Mouse (Mus musculus) myocyte (in vitro differentiated cells): ENCODE measurements around the gene Gm26920. TPM values are rescaled to one million over a fixed set of nuclear protein-coding genes. Genes with fewer than 3 reads are reported as not detected.

Source experiments
- H3K27me3 ChIP-seq: one replicate; pipeline ENCODE4 v1.6.1; 2011; ENCODE audit not compliant: control insufficient read depth, insufficient read depth, insufficient read length
- H3K36me3 ChIP-seq: one replicate; pipeline ENCODE4 v1.6.1; 2011; ENCODE audit not compliant: control insufficient read depth, insufficient read depth
- H3K4me2 ChIP-seq: one replicate; pipeline ENCODE4 v1.6.1; 2011; ENCODE audit warnings: low read depth, control low read depth
- H3K4me3 ChIP-seq: one replicate; pipeline ENCODE4 v1.5.1; 2011; ENCODE audit warnings: mild to moderate bottlenecking, control low read depth, moderate library complexity
- H3K79me2 ChIP-seq: one replicate; pipeline ENCODE4 v1.6.1; 2011; ENCODE audit not compliant: control insufficient read depth, insufficient read depth
- H3ac ChIP-seq: one replicate; pipeline ENCODE4 v1.6.1; 2011; ENCODE audit not compliant: control insufficient read depth, insufficient read length
- CEBPB ChIP-seq: IDR thresholded peaks from 2 replicates; pipeline ENCODE4 v1.6.1; 2011; ENCODE audit warnings: mild to moderate bottlenecking, moderate library complexity; ENCODE audit not compliant: poor library complexity, insufficient read depth, severe bottlenecking
- E2F4 ChIP-seq: IDR thresholded peaks from one replicate; pipeline ENCODE4 v1.6.1; 2011; ENCODE audit warnings: mild to moderate bottlenecking, control low read depth, moderate library complexity; ENCODE audit not compliant: insufficient read depth
- MAX ChIP-seq: IDR thresholded peaks from one replicate; pipeline ENCODE4 v1.6.1; 2011; ENCODE audit warnings: low read depth, mild to moderate bottlenecking, control low read depth
- MYOD1 ChIP-seq, 3 experiments: IDR thresholded peaks; one replicate each; pipeline ENCODE4 v1.6.1; 2011; ENCODE audit warnings: control low read depth in 2 of 3, low read depth in 2 of 3, mild to moderate bottlenecking in 2 of 3, moderate library complexity in 1 of 3; ENCODE audit not compliant: insufficient read length in 2 of 3, control insufficient read depth in 1 of 3
- MYOG ChIP-seq, 3 experiments: IDR thresholded peaks; one replicate each; pipeline ENCODE4 v1.6.1; 2011; ENCODE audit warnings: control low read depth in 2 of 3, low read depth in 2 of 3, mild to moderate bottlenecking in 2 of 3; ENCODE audit not compliant: insufficient read length in 2 of 3, control insufficient read depth in 1 of 3, insufficient read depth in 1 of 3
- POLR2A ChIP-seq: IDR thresholded peaks from one replicate; pipeline ENCODE4 v1.6.1; 2011; ENCODE audit warnings: low read depth, mild to moderate bottlenecking, control low read depth, moderate library complexity; ENCODE audit not compliant: insufficient read length
- POLR2AphosphoS2 ChIP-seq: IDR thresholded peaks from one replicate; pipeline ENCODE4 v1.6.1; 2011; ENCODE audit warnings: low read depth, control low read depth; ENCODE audit not compliant: insufficient read length
- REST ChIP-seq: IDR thresholded peaks from one replicate; pipeline ENCODE4 v1.6.1; 2011; ENCODE audit warnings: mild to moderate bottlenecking, control low read depth, moderate library complexity; ENCODE audit not compliant: insufficient read depth, insufficient read length
- SRF ChIP-seq: IDR thresholded peaks from one replicate; pipeline ENCODE4 v1.6.1; 2011; ENCODE audit warnings: low read depth; ENCODE audit not compliant: control insufficient read depth, insufficient read length
- TCF12 ChIP-seq: IDR thresholded peaks from one replicate; pipeline ENCODE4 v1.6.1; 2011; ENCODE audit warnings: mild to moderate bottlenecking, control low read depth; ENCODE audit not compliant: poor library complexity, insufficient read depth, severe bottlenecking
- TCF3 ChIP-seq: IDR thresholded peaks from one replicate; pipeline ENCODE4 v1.6.1; 2011; ENCODE audit warnings: low read depth, control low read depth; ENCODE audit not compliant: insufficient read length
- USF1 ChIP-seq: IDR thresholded peaks from one replicate; pipeline ENCODE4 v1.6.1; 2011; ENCODE audit warnings: low read depth, mild to moderate bottlenecking, control low read depth, moderate library complexity
- polyA plus RNA-seq: library from polyadenylated mRNA; unstranded; fragments of >200 nt; fragmentation: generic; extraction: Trizol; gene quantifications from one replicate; pipeline ENCODE4 v1.2.1, GENCODE M21; 2012; ENCODE audit warnings: missing spikeins

Gm26920 gene
- polyA plus RNA-seq, 1 experiment: 0.32 TPM

DNA sequence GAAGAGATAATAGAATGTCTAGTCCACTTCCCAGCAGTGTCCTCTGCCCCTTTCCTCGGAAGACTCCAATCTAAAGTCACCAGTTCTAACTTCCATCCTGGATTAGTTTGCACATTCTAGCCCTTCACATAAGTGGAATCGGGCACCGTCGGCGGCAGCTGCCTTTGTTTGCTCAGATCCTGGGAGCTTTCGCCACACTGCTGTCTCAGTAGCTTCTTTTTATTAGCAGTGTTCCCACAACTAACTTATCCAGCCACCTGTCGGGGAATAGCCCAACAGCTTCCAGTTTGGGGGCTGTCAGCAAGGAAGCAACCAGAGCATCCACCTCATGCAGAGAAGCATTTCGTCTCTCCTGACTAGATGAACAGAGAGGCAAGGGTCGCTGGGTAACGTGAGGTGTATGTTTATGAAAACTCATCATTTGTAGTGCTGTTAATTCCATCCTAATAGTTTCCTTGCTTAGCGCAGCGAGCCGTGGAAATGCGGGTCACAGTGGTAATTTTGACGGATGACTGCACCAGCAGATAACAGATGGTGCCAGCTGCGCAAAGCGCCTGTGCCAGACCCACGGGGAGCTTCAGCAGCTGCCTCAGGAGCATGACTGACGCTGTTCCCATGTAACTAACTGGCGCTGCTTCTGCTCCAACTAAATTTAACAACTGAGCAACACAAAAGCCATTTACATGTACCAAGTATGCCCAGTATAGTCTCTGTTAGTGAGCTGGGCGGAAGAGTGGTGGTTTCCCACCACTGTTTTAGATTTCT, 80.7 kb downstream of the Gm26920 start:
- Histone ChIP-seq H3K27me3 (no peaks in the 10 kb centered on the region), H3K4me2 (peak overlapping the region; percentile 88), H3ac (no peak overlapping the region), H3K36me3 (peaks cover 26% of the 10 kb centered on the region), H3K79me2 (peaks cover 44% of the 10 kb centered on the region), H3K4me3 (peak overlapping the region; percentile 2)
- TF ChIP-seq MYOG (IDR thresholded peaks at IDR 0.05; ENCODE audit: control insufficient read depth in 1 of 3, insufficient read depth in 1 of 3, insufficient read length in 2 of 3, low read depth in 2 of 3) (peak; percentile 98 to 99 (median 98)), REST (no peak), MAX (peak; percentile 13), POLR2A (no peak), USF1 (no peak), TCF3 (peak; percentile 98), SRF (no peak), E2F4 (no peak), MYOD1 (IDR thresholded peaks at IDR 0.05; ENCODE audit: control insufficient read depth in 1 of 3, insufficient read length in 2 of 3, low read depth in 2 of 3) (peak; percentile 99 to 100 (median 99)), TCF12 (peak; percentile 100), CEBPB (peak; percentile 33; the same call in 1 of the 2 replicates), POLR2AphosphoS2 (peak; percentile 31)

DNA sequence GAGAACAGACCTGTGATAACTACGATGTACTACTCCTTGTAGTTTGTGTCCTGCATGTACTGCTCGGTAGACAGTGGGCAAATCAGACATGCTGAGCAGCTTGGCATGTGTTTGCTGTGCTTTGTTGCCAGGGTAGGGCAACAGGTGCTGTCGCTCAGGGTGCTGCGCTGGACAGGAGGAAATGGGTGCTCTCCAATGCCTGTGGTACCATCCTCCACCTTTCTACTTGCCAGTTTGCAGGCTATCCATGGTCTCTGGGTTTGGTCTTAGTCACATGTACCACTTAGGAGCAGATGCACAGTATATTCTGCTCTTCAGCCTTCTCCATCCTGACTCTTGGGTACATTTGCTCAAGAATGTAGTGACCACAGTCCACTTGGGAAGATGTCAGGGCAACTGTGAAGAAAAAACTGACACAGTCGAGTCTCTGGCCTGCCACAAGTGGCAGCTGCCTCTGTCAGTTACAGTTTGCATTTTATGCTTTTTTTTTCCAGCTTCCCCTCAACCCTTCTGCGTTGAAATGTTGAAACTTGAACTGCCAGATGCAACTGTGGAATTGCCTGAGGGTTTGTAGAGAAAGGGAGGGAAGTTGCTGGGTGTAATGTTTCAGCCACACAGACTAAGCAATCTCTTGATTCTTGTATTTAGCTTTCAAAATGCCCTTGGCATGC, 82.1 kb downstream of the Gm26920 start:
- H3K27me3 ChIP-seq: no peaks in the 10 kb centered on the region
- peak overlapping the region; percentile 73 for H3K4me2 ChIP-seq
- H3K4me3 ChIP-seq: peak overlapping the region; percentile 2
- TF ChIP-seq POLR2AphosphoS2 (peak; percentile 70), TCF12 (peak; percentile 76), E2F4 (no peak), SRF (no peak), CEBPB (peak; percentile 43; the same call in 1 of the 2 replicates), USF1 (peak; percentile 44), MAX (no peak), MYOD1 (IDR thresholded peaks at IDR 0.05; ENCODE audit: control insufficient read depth in 1 of 3, insufficient read length in 2 of 3, low read depth in 2 of 3) (peak; percentile 98 to 99 (median 99)), MYOG (IDR thresholded peaks at IDR 0.05; ENCODE audit: control insufficient read depth in 1 of 3, insufficient read depth in 1 of 3, insufficient read length in 2 of 3, low read depth in 2 of 3) (peak; percentile 78 to 96 (median 94)), POLR2A (peak; percentile 50), TCF3 (peak; percentile 76), REST (peak; percentile 46)
- H3K79me2 ChIP-seq: peaks cover 45% of the 10 kb centered on the region
- H3K36me3 ChIP-seq: peaks cover 23% of the 10 kb centered on the region
- H3ac ChIP-seq: no peak overlapping the region

DNA sequence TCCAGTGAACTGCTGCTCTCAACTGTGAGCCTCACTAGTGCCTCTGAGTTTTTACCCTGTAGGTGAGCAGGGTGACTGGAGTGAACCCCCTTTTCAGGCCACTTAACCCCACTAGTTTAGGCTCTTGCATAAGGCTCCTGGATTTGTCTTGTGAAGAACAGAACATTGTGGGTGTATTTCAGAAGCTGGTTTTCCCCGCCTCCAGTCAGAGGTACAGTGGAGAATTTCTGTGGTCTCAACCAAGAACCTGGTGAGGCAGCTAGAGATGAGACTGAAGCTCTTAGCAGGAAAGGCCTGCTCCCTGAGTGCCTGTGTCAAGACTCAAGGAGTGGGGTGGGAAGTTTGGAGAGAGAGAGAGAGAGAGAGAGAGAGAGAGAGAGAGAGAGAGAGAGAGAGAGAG, 82.6 kb downstream of the Gm26920 start:
- H3K79me2 ChIP-seq: peaks cover 41% of the 10 kb centered on the region
- no peak overlapping the region for H3K4me3 ChIP-seq
- peaks cover 26% of the 10 kb centered on the region for H3K36me3 ChIP-seq
- H3K4me2 ChIP-seq: peak overlapping the region; percentile 67
- no peak for TF ChIP-seq USF1
- TF ChIP-seq POLR2A: no peak
- TF ChIP-seq MAX: no peak
- TF ChIP-seq TCF3: no peak
- TF ChIP-seq MYOG (IDR thresholded peaks at IDR 0.05; ENCODE audit: control insufficient read depth in 1 of 3, insufficient read depth in 1 of 3, insufficient read length in 2 of 3, low read depth in 2 of 3): no peak
- no peak for TF ChIP-seq POLR2AphosphoS2
- no peak for TF ChIP-seq CEBPB
- TF ChIP-seq REST: no peak
- no peak for TF ChIP-seq MYOD1 (IDR thresholded peaks at IDR 0.05; ENCODE audit: control insufficient read depth in 1 of 3, insufficient read length in 2 of 3, low read depth in 2 of 3)
- no peak for TF ChIP-seq SRF
- TF ChIP-seq E2F4: no peak
- no peak for TF ChIP-seq TCF12
- H3ac ChIP-seq: no peak overlapping the region
- no peaks in the 10 kb centered on the region for H3K27me3 ChIP-seq

Other genes starting within 250 kb of the Gm26920 start
- 0.96 TPM for gene Zfp940, start 236.7 kb downstream of the Gm26920 start, polyA plus RNA-seq
- 1.7 TPM for gene Zfp420, start 230.4 kb downstream of the Gm26920 start, polyA plus RNA-seq
- gene Zfp27, start 183.8 kb downstream of the Gm26920 start, polyA plus RNA-seq: 3.9 TPM
- gene Zfp383, start 182.2 kb downstream of the Gm26920 start, polyA plus RNA-seq: 2.4 TPM
- 1.5 TPM for gene Zfp74, start 136.3 kb downstream of the Gm26920 start, polyA plus RNA-seq
- 27.4 TPM for gene Zfp568, start 106.5 kb downstream of the Gm26920 start, polyA plus RNA-seq
- 0.97 TPM for gene Zfp14, start 39.0 kb downstream of the Gm26920 start, polyA plus RNA-seq
- gene Zfp82, start 17.5 kb downstream of the Gm26920 start, polyA plus RNA-seq: 2.8 TPM
- gene Zfp566, start 117 bp upstream of the Gm26920 start, polyA plus RNA-seq: 4.3 TPM
- gene Zfp260, start 4.4 kb upstream of the Gm26920 start, polyA plus RNA-seq: 11.3 TPM
- 1.1 TPM for gene Zfp382, start 31.5 kb upstream of the Gm26920 start, polyA plus RNA-seq
- gene Zfp146, start 79.3 kb upstream of the Gm26920 start, polyA plus RNA-seq: 13.2 TPM
- gene Cox7a1, start 93.7 kb upstream of the Gm26920 start, polyA plus RNA-seq: 112 TPM
- 622 TPM for gene Capns1, start 108.4 kb upstream of the Gm26920 start, polyA plus RNA-seq
- gene Polr2i, start 141.5 kb upstream of the Gm26920 start, polyA plus RNA-seq: 174 TPM
- 147 TPM for gene Tbcb, start 141.9 kb upstream of the Gm26920 start, polyA plus RNA-seq
- not detected for gene Ovol3, start 145.3 kb upstream of the Gm26920 start, polyA plus RNA-seq
- gene Thap8, start 189.7 kb upstream of the Gm26920 start, polyA plus RNA-seq: 0.02 TPM
- gene Wdr62, start 190.0 kb upstream of the Gm26920 start, polyA plus RNA-seq: 5.0 TPM
- gene Clip3, start 201.3 kb upstream of the Gm26920 start, polyA plus RNA-seq: 19.4 TPM
- gene Alkbh6, start 218.3 kb upstream of the Gm26920 start, polyA plus RNA-seq: 33.9 TPM
- 1.2 TPM for gene Syne4, start 224.4 kb upstream of the Gm26920 start, polyA plus RNA-seq
- gene E130208F15Rik, start 231.3 kb upstream of the Gm26920 start, polyA plus RNA-seq: 4.0 TPM
- 13.6 TPM for gene Sdhaf1, start 233.5 kb upstream of the Gm26920 start, polyA plus RNA-seq